Mouse (Mus musculus) lung, embryonic 16.5 days (tissue): Measurements from ENCODE around the gene Adamts3. TPM values are rescaled to one million over a fixed set of nuclear protein-coding genes. Genes with fewer than 3 reads are reported as not detected.

Source experiments
- ATAC-seq: fragments of 200-750 bp; cut with Nextera tagmentation; 2 replicates; pipeline ENCODE4 v1.8.0; 2017; ENCODE audit warnings: low read depth, mild to moderate bottlenecking, moderate library complexity
- H3K27ac ChIP-seq: fragments of 300-500 bp; sonication (generic); 2 replicates; pipeline ENCODE4 v1.5.1; 2014; ENCODE audit warnings: mild to moderate bottlenecking, control low read depth, low read length
- H3K27me3 ChIP-seq: fragments of 300-500 bp; sonication (generic); 2 replicates; pipeline ENCODE4 v1.6.1; 2014; ENCODE audit warnings: low read depth, low read length, mixed read lengths; ENCODE audit not compliant: control insufficient read depth, insufficient read depth
- H3K36me3 ChIP-seq: fragments of 300-500 bp; sonication (generic); 2 replicates; pipeline ENCODE4 v1.6.1; 2014; ENCODE audit warnings: low read length; ENCODE audit not compliant: control insufficient read depth, insufficient read depth
- H3K4me1 ChIP-seq: fragments of 300-500 bp; sonication (generic); replicated peaks from 2 replicates; pipeline ENCODE4 v1.6.1; 2014; ENCODE audit warnings: low read length, mixed read lengths; ENCODE audit not compliant: control insufficient read depth, insufficient read depth
- H3K4me2 ChIP-seq: fragments of 300-500 bp; sonication (generic); 2 replicates; pipeline ENCODE4 v1.6.1; 2014; ENCODE audit warnings: low read depth, low read length, control low read depth
- H3K4me3 ChIP-seq: fragments of 300-500 bp; sonication (generic); 2 replicates; pipeline ENCODE4 v1.5.1; 2014; ENCODE audit warnings: mild to moderate bottlenecking, low read length, control low read depth
- H3K9ac ChIP-seq: fragments of 300-500 bp; sonication (generic); 2 replicates; pipeline ENCODE4 v1.6.1; 2014; ENCODE audit warnings: low read length, control low read depth
- H3K9me3 ChIP-seq: fragments of 300-500 bp; sonication (generic); 2 replicates; pipeline ENCODE4 v1.6.1; 2016; ENCODE audit warnings: low read length; ENCODE audit not compliant: control insufficient read depth
- WGBS: fragments of 180-500 bp; shearing (Covaris S2); extraction: QIAGEN DNeasy Blood & Tissue Kit; methylation state at CpG from one replicate; pipeline ENCODE4 v1.1.7; 2014; 5-methylcytosine and 5-hydroxymethylcytosine counted together
- polyA plus RNA-seq: library from polyadenylated mRNA; unstranded; fragments of >200 nt; fragmentation: Nextera tagmentation; extraction: Ambion mirVana; gene quantifications from 2 replicates; pipeline ENCODE4 v1.2.1, GENCODE M21; 2015

Adamts3 gene
- polyA plus RNA-seq, 1 experiment from 2014 or later: 4.0 TPM

DNA sequence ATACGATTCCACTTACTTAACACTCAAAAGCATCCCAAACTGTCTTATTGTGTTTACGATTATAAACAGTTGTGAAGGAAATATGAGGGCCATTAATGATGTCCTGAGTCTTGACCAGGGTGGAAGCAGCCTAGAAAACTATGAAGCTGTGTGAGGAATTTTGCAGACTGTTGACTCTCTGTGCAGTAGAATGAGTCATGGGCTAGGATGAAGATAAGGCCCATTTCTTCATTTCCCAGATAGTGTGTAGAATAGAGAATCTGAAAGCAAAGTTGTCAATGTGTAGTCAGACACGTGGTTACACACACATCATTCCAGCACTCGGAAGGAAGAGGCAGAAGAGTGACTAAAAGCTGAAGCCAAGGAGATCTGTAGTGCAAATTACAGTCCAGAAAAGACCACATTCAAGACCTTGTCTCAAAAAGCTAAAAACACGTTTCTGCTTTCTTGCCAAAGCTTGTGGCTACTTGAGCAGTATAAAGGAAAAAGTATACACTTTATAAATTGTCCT lies 135.9 kb downstream of the Adamts3 start:
- peaks cover 6% of the 10 kb centered on the region; the same call in 1 of the 2 replicates for H3K4me1 ChIP-seq
- no peak overlapping the region for H3K4me3 ChIP-seq
- H3K9me3 ChIP-seq: no peaks in the 10 kb centered on the region
- H3K27ac ChIP-seq: no peak overlapping the region
- H3K9ac ChIP-seq: no peak overlapping the region
- no peaks in the 10 kb centered on the region for H3K27me3 ChIP-seq
- 57% methylated on average over 5 of the region's 5 CpGs for WGBS
- ATAC-seq: no peak
- no peak overlapping the region for H3K4me2 ChIP-seq
- no peaks in the 10 kb centered on the region for H3K36me3 ChIP-seq

DNA sequence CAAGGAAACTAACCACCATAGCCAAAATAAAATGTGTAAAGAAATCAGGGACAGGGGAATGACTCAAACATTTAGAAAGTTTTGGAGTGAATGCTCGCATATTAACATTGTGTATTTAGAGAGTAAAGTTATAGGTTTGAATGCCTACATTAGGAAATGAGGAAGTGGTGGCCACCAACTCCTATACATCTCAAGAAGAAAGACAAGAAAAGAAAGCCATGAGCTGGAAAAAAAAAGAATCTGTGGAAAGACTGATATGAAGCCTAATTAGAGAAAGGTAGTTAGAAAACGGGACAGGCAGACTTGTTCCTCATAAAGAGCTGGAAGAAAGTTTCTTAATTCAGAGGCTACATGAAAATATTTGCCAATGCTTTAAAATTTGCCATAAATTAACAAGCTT lies 138.0 kb downstream of the Adamts3 start:
- WGBS: 82% methylated on average over 2 of the region's 2 CpGs
- H3K9me3 ChIP-seq: no peaks in the 10 kb centered on the region
- no peaks in the 10 kb centered on the region for H3K36me3 ChIP-seq
- H3K27me3 ChIP-seq: no peaks in the 10 kb centered on the region
- H3K9ac ChIP-seq: no peak overlapping the region
- H3K4me3 ChIP-seq: no peak overlapping the region
- H3K4me1 ChIP-seq: peaks cover 6% of the 10 kb centered on the region; the same call in 1 of the 2 replicates
- H3K4me2 ChIP-seq: no peak overlapping the region
- no peak for ATAC-seq
- H3K27ac ChIP-seq: no peak overlapping the region

DNA sequence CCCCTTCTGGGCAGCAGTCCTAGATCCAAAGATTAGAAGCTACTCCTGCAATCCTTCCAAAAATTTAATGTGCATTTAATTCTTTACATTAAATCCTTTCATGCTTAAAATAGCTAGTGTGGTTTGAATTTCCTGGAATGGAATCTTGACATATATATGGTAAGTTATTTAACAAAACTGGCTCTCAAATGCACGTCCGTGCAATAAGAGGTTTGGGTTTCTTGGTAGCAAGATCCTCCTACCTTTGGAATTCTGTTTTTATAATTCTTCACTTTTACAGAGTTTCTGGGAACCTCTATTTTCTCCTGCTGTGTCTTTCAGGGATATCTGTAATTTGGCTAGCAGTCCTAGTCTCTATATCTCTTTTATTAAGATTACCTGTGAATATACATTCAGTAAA lies 148.4 kb downstream of the Adamts3 start:
- H3K27me3 ChIP-seq: no peaks in the 10 kb centered on the region
- H3K27ac ChIP-seq: no peak overlapping the region
- no peaks in the 10 kb centered on the region for H3K4me1 ChIP-seq
- no peaks in the 10 kb centered on the region for H3K9me3 ChIP-seq
- no peak overlapping the region for H3K4me2 ChIP-seq
- H3K4me3 ChIP-seq: no peak overlapping the region
- WGBS: 64% methylated on average over 2 of the region's 2 CpGs
- no peak overlapping the region for H3K9ac ChIP-seq
- no peaks in the 10 kb centered on the region for H3K36me3 ChIP-seq
- no peak for ATAC-seq

DNA sequence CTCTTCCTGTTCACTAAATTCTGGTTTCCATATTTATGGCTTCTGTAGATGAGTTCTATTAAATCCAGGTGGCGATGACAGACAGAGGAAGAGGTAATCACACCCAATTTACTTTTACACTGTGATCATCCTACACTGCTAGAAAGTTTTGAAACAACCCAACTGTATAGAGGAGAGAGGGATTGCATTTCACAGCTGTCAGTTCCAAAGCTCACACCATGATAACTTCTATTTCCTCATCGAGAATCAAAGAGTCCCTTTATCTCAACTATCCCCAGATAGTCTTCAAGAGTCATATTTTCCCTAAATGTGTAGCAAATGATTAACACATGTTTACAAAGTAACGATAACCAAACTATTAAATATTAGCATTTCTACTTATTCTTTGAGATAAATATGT lies 152.7 kb downstream of the Adamts3 start:
- Histone ChIP-seq H3K9ac (no peak overlapping the region), H3K9me3 (peaks cover 4% of the 10 kb centered on the region), H3K4me3 (no peak overlapping the region), H3K27ac (no peak overlapping the region), H3K4me1 (no peaks in the 10 kb centered on the region), H3K4me2 (no peak overlapping the region), H3K27me3 (no peaks in the 10 kb centered on the region), H3K36me3 (no peaks in the 10 kb centered on the region)
- WGBS: 56% methylated on average over 3 of the region's 3 CpGs
- ATAC-seq: no peak

DNA sequence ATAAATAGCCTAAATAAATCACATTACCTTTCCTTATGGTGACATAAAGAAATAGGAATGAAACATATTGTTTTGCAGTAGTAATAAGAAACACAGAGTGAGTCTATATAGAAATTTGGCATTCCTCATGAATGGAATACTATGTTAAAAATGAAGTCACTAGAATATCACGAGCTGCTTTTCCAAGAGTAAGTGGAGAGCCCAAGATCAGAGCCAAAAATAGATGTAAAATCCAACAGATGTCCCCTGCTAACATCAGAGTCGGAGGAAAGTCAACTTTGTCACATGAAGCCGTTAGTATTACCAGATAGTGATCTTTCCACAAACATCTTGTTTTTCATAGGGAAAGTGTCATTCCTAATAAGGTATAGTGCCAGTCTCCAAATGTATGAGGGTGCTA lies 155.0 kb downstream of the Adamts3 start:
- Histone ChIP-seq H3K4me3 (no peak overlapping the region), H3K4me2 (no peak overlapping the region), H3K36me3 (no peaks in the 10 kb centered on the region), H3K27me3 (no peaks in the 10 kb centered on the region), H3K4me1 (no peaks in the 10 kb centered on the region), H3K27ac (no peak overlapping the region), H3K9me3 (peaks cover 4% of the 10 kb centered on the region), H3K9ac (no peak overlapping the region)
- 50% methylated on average over 3 of the region's 3 CpGs for WGBS
- no peak for ATAC-seq

DNA sequence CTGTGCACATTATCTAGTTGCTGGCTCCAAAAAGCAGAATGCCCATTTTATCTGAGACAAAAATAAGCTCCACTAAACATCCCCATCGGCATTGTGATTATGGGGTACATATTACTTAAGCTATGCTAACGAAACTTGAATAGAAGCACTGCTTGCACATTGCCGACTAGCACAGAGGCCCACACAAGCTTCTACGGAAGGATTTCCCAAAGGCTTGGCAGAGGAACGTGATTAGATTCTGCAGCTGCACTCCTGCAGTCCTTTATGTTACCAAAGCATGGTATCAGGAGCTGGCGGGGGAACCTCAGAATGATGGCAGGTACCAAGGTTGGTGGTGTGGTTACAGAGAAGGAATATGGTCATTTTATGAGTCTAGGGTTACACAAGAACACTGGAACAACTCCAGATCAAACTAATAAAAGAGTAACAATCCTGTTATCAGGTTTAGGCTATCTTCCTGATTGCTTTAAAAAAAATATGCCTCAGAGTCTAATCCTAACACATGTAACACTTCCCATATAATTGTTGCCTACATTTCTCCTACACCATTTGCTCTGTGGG lies 155.6 kb downstream of the Adamts3 start:
- 80% methylated on average over 6 of the region's 6 CpGs for WGBS
- Histone ChIP-seq H3K27me3 (no peaks in the 10 kb centered on the region), H3K4me3 (no peak overlapping the region), H3K27ac (no peak overlapping the region), H3K9ac (no peak overlapping the region), H3K4me1 (no peaks in the 10 kb centered on the region), H3K4me2 (no peak overlapping the region), H3K36me3 (no peaks in the 10 kb centered on the region), H3K9me3 (peaks cover 4% of the 10 kb centered on the region)
- ATAC-seq: no peak

DNA sequence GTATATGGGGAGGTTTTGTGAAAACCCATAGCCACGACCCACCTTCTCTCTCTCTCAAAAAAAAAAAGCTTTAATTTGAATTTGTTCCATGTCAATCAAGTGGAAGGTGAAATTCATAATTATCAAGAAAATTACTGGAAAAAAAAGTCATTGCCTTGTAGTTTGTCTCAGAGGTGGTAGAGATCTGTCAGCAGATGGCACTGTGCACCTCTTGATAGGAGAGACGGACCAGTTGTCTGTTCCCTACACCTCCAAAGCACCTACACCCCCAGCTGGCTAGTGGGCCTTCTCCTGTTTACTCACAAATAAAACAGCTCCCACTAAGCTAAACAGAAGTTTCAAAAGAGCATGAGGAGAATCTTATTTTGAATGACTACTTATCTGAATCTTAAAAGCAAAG lies 168.6 kb downstream of the Adamts3 start:
- 39% methylated on average over 2 of the region's 2 CpGs for WGBS
- Histone ChIP-seq H3K4me2 (no peak overlapping the region), H3K4me3 (no peak overlapping the region), H3K9me3 (no peaks in the 10 kb centered on the region), H3K9ac (no peak overlapping the region), H3K27me3 (no peaks in the 10 kb centered on the region), H3K4me1 (0 out of 2 replicates have a peak, but pooled peaks cover 5% of the 10 kb centered on the region), H3K36me3 (no peaks in the 10 kb centered on the region), H3K27ac (no peak overlapping the region)
- ATAC-seq: no peak

DNA sequence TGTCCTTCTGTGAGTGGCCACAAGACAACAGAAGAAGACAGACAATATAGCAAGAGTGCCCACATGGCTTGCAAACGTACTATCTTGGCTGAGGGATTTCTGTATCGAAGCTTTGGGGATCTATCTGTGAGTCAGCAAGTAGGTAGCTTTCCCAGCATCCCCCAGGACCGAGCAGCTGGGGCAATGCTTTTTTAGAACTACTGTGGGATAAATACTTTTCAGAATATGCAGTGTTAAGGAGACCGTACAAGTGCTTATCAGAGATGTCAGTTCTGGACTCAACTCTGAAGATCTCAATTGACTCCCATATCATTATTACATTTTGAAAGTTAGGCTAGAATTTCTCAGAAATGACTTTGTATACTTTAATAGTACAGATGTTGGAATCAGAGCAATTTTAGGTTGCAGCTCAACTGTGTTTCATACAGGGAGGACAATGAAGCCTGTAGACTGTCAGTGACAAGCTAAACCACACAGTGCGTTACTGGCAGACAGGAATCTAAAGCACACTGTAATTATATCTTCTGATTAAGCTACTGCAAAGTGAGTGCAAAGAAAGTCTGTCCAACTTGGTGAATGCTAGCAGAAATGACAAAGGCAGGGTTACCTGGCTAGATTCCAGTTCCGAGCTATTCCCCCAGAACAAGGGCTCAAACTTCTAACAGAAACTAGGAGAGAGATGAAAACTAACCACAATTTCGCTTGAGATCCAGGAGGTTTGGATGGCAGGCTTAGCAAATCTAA lies 171.8 kb downstream of the Adamts3 start:
- Histone ChIP-seq H3K4me3 (no peak overlapping the region), H3K9ac (no peak overlapping the region), H3K27me3 (no peaks in the 10 kb centered on the region), H3K36me3 (no peaks in the 10 kb centered on the region), H3K9me3 (no peaks in the 10 kb centered on the region), H3K4me1 (peaks cover 5% of the 10 kb centered on the region; the same call in 1 of the 2 replicates), H3K4me2 (no peak overlapping the region), H3K27ac (peak overlapping the region; percentile 59)
- 54% methylated on average over 7 of the region's 7 CpGs for WGBS
- ATAC-seq: peak; percentile 88

DNA sequence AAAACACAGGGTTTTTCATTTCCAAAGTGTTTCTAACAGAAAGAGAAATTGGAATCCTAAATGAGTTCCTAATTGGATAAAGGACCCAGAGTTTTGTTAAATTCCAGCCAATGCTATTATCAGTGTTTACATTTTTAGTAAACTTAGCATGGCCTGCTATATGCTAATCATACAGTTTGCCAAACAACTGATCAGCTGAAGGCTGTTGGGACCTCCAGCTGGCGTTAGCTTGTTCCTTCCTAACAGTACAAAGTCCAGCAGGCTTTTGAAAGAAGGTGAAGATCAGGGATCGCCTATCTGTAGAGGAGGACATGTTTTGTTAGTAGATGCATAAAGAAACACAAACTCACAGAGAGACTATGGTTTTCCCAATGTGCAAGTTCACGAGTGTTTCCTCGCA lies 173.7 kb downstream of the Adamts3 start:
- peak; percentile 64 for ATAC-seq
- Histone ChIP-seq H3K9me3 (no peaks in the 10 kb centered on the region), H3K4me3 (no peak overlapping the region), H3K27ac (peak overlapping the region; percentile 31; the same call in 1 of the 2 replicates), H3K36me3 (no peaks in the 10 kb centered on the region), H3K4me1 (peaks cover 10% of the 10 kb centered on the region; the same call in 1 of the 2 replicates), H3K27me3 (no peaks in the 10 kb centered on the region), H3K4me2 (no peak overlapping the region), H3K9ac (no peak overlapping the region)
- WGBS: 22% methylated on average over 4 of the region's 4 CpGs
